Mouse (Mus musculus) heart, adult 2 months (tissue): ENCODE measurements around the gene Zfp423.

ENCODE experiments used
- CTCF ChIP-seq: fragments of 200-600 bp; IDR thresholded peaks from 2 replicates; pipeline ENCODE4 v1.8.1; 2022; ENCODE audit warnings: antibody characterized with exemption, mild to moderate bottlenecking, moderate library complexity
- EP300 ChIP-seq: fragments of 200-500 bp; IDR thresholded peaks from 2 replicates; pipeline ENCODE4 v1.6.1; 2011; ENCODE audit warnings: low read depth, low read length, control low read depth; ENCODE audit not compliant: insufficient read depth

DNA sequence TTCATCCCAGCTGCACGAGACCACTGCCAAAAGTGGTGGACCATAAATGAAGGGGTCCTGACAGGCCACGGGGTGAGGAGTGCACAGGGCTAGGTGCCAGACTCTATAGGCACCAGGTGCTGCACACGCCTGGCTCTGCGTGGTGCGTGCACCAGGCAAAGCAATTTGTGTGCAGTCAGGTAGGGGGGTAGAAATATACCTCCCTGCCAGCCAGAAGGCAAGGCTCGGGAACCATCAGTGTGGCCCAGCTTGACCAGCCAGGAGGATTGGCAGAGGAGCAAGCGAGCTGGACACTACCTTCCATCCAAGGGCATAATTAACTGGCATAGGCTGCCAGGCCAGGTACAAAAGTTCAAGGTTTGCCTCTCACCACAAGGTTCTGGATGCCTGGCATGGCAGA is 140.9 kb downstream of the Zfp423 start:
- TF ChIP-seq CTCF (no peak), EP300 (no peak)
